Mouse (Mus musculus): ENCODE results near the gene Pcdh9.

Pcdh9 gene

DNA sequence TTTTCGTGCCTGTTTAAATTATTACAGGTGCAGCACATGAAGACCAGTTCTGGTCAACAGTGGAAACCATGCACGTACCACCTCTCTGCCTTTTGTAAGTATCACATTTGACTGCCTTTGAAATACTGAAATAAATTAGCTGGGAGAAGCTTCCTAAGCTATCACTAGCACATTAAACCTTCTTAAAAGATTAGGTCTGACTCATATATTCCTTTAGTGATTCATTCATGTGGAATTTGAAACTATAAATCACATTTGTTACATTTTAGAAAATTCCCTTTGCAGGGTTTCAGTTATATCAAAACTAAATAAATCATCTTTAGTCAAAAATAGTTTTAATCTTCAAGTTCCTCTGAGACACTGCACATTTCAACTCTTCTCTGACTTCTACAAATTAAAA is 722.1 kb downstream of the Pcdh9 start:
- DNase-seq (ENCODE audit: low read depth), result no peak

DNA sequence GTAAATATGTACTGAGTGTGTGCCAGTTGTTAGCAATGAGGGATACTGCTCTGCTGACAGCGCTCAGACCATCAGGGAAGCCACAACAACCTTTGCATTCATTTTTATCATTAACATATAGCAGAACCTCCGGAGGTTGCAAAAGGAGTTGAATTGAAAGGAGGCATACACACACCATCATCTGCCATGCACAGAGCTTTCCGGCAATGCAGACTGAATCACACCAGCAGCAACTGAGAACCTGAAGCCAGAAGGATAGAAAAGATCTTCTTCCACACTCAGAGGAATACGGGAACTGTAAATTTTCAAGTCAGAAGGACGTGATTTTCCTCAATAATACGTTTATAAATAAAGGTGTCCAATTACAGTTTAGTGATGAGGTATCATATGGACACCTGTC is 747.1 kb downstream of the Pcdh9 start:
- DNase-seq (ENCODE audit: low read depth), result no peak

DNA sequence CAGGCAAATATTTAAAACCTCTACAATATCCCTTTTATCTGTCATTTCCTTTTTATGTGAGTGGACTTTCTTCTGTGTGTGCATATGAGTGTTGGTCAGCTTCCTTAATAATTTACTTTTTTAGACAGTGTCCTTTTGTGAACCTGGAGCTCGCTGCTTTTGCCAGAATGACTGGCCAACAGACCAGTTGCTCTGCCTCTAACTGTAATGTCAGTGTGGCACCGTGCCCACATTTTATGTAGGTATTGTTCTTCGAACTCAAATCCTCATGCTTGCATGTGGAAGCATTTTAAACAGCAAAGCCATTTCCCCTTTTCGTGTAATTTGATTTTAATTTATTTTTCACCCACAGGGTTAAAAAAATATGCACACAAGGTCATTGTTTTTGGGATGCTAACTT is 748.4 kb downstream of the Pcdh9 start:
- DNase-seq (ENCODE audit: low read depth), result no peak

DNA sequence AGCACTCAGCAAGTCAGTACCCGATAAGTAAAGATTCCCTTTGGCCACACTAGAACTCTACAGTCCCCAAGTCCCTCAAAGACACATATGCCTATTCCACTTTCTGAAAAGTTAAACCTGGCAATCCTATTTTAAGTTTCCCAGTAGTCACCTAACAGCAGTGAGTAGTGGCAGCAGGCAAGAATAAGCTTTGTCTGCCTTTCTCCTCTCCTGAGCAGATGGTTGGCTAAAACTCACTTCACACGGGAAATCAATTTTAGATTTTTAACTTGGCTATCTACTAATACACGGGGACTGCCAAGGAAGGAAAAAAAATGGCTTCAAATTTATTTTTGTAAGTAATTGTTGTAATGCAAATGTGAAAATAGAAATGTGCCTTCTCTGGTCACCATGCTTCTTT is 763.5 kb downstream of the Pcdh9 start:
- DNase-seq (ENCODE audit: low read depth), result no peak

DNA sequence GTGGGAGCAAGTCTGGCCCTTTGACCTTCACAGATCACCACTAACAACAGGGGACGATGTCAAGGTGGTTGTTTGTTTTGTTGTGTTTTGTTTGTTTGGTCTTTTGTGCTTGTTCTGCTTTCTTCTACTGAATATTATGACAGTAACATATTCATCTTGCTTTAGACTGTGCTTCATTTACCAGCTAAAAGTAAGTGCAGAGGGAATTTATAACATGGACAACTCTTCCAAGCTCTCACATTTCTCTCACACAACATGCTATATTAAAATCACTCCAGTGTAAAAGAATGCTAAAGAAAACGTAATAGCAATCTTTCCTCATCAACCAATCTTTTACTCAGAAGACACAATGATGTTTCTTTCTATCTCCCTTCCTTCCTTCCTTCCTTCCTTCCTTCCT is 787.7 kb downstream of the Pcdh9 start:
- no peak for DNase-seq (ENCODE audit: low read depth)

DNA sequence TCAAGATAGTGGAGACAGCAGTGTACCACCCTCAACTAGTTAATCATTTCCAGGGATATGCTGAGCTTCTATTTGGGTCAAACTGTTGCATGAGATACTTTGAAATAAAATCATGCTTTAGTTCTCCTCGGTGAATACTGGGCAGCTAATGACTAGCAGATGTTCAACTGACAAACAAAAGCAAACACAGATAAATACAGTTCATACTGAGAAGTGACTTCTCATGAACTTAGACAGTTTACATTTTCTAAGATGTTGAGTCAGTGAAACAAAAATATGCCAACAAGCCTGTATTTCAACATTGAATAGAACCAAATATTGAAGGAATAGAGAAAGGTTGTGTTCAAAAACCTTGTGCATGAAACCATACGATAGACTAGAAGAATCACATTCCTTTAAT is 795.4 kb downstream of the Pcdh9 start:
- DNase-seq (ENCODE audit: low read depth), result no peak

DNA sequence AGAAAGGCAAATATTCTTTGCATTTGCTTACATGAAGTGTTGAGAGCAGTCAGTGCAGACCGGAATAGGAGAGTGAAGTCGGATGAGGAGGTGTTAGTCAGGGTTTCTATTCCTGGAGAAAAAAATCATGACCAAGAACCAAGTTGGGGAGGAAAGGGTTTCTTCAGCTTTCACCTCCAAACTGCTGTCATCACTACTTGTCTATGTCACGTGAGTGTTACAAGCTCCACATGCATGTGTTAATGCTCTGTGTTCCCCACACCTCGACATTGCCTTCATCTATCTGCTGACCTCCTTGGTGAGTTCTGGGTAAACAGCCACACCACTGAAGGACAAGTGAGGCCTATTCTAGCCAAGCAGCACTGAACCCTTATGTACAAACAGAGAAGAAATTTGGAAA is 797.7 kb downstream of the Pcdh9 start:
- DNase-seq (ENCODE audit: low read depth), result no peak

DNA sequence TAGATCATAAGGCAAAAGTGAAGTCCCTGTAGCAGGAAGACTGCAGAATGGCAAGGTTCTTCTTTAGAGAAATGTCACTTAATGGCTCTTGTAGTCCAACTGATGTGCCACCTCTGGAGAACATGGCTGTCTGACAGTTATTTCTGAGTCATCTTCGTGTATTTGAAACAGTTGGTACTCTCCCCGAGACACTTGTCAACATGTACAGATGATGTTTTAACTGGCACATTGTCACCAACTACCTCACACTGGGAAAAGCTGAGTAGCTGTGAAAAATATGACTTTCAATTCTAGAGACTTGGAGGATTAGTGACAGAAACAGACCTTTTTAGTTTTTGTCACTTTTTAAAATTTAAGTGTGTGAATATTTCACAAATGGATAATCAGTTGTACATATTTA is 804.8 kb downstream of the Pcdh9 start:
- DNase-seq (ENCODE audit: low read depth), result no peak

DNA sequence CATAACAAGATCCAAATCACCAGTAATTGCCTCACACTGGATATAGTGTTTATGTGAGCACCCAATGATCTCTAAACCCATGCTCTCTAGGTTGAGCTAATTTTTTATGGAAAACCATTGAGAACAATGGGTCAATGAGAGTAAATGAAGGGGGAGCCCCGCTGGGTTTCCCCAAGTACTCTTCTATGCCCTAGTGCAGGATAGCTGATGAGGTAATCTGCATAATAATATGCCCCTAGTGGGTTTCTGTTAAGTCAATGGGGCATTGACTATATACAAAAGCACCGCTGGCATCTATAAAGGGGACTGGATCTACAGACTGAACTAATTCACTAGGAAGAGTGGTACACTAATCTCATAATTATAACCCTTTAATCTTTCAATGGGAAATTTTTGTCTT is 807.3 kb downstream of the Pcdh9 start:
- DNase-seq (ENCODE audit: low read depth), result no peak

DNA sequence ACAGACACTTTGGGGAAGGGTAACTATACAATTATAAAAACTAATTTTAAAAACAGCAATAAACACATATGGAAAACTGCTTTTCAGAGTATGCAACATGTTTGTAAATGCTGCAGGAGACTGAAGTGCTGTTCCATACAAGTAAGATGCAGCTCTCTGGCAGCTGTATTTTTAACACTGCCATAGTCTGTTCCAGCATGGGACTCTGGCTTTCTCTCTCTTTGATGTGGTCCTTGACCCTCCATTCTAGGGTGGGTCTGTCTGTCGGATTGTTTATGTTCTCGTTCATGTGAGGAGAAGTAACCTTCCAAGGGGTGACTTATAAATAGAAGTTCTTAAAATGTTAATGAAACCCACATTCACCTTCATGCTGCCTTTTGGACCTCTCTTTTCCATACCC is 809.6 kb downstream of the Pcdh9 start:
- no peak for DNase-seq (ENCODE audit: low read depth)

DNA sequence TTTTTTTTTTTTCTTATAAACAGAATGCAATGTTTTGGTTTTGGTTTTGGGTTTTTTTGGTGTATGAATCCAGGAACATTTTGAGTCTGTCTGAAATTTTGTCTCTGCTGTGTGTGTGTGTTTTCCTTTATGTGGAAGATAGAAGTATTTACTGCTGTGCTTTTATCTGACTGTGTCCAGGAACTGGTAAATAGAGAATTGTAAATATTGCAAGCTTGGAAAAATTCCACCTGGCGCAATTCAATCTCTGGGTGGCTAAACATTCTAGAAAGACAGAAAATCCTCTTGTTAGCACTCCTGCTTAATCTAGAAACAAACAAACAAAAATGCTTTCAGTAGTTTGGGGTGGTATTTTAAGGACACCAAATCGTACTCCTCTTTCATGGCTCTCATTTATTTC is 814.7 kb downstream of the Pcdh9 start:
- DNase-seq (ENCODE audit: low read depth), result no peak

DNA sequence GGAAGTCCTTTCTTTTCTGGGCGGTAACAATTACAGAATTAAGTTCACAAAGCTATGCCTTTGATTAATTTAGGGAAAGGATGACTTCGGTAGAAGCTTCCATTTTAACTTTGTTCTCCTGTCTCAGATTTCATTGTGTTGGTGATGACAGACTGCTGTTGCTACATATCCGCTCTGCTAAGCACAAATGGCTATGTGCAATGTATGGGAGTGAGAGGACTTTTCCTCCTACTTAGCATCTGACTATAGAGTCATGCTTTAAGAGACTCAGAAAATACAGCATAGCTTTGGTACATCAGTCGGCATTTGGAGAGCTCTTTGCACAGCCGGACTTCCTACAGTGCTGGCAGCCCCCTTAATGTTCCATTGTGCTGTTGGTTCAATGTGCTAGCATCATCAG is 818.1 kb downstream of the Pcdh9 start:
- no peak for DNase-seq (ENCODE audit: low read depth)

DNA sequence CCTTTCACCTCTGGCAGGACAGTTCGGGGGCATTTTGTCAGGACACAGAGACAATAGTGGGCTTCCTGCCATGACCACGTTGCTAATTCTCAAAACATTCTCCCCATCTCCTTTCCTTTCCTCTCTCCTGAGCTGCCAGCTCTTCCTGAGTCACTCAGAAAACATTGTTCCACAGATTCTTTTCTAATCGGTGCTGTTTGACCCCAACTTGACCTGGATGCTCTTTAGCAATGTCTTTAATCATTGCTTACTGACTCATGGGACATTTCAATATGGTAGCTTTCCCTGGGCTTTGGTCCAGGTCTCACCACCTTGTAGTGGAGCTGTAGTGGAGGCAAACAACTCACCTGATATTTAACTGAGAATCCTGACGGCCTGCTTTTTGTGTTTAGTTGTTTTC is 820.3 kb downstream of the Pcdh9 start:
- no peak for DNase-seq (ENCODE audit: low read depth)

DNA sequence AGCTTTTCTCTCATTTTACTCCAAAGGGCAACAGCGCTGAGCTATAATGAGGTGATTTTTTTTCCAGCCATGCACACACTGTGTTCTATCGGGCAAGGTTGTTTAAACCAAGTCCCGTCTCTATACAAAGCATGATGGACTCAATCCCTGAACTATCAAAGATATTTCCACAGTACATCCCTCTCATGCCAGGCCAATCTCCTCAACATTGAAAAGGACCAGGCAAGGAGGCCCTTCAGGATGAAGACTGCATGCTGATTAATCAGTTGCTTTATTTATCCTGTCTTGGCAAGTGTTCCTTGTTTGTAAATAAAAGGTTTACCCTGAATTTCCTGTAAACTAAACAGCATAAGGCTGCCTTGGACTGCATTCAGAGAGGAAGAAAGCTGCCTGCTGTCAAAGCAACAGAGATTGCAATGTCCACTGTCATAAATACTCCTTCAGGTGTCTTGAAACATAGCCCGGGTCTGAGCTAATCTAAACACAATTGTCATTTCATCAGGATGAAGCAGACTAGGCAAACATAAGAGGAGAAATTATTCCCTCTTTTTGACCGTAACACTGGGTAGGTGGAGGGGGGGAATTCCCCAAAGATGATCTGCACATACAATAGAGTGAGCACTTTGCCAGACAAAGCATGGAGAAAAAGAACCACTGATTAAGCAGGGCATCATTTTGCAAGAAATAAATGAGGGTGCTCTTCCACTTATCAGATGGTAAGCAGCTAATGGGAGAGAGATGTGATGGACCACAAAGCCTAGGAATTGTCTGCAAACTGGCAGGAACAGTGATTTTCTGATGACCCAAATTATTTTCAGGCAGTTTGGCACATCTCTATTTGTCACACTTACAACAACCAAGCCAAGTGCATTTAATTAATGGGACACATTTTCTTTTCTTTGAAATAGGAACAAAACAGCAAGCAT is 822.8 kb downstream of the Pcdh9 start:
- DNase-seq (ENCODE audit: low read depth), result no peak

DNA sequence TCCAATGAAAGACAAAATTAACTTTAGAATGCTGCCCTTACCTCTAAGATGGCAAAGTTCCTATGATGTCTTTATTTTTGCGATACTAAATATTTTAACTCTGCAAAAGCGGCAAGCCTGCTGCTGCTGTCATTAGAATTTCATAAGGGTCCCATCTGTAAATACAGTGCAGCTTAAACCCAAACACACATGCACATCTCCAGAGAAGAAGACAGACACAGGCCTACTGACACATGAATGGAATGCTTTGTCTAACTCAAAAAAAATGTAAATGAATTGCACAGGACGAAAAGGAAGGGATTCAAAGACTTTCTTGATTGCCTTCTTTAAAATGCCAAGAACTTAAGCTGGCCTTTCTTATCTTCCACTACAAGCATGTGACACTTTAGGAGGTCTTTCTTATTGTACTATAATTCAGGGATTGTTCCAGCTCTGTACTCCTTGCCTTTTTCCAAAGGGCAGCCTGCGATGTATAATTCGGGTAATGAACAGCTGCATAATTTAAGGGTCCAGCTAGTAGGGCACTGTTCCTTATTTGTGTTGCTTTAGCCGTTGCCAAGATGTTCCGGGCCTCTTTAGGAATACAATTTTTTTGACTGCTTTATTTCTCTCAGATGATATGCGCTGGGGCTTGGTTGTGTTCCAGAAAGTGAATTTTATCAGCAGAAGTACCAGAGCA is 823.6 kb downstream of the Pcdh9 start:
- DNase-seq (ENCODE audit: low read depth), result no peak

DNA sequence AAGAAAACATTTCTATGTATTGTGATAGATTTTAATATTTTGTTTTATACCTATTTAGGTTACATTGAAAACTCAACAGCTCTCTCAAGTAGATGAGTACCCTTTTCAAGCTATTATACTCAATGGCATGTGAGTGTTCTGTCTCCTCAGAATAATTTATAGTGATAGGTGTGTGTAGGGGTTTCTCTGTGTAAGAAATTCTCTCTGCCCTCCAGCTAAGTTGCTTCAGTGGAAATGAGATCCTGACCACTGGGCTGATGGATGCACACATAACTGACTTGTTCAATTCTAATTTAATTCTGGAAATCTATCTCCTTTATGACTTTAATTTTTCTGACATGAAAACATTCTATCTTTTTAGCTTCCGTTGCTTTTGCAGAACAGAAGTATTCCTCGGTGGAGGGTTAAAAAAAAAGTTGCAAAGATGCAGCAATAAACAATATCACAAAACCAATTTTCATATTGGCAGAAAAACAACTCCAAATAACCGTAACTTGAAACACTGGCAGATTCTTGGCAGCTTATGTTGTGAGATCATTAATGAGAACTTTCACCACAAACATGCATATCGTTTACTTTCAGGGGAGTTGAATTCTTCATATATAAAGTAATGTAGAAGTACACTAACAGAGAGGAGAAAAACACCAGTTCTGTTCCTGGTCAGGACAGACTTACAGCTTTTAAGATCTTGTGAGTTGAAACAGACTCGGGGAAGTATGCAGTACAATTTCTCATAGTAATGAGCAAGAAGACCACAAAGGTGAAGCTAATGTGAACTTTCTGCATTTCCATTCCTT is 828.5 kb downstream of the Pcdh9 start:
- no peak for DNase-seq (ENCODE audit: low read depth)

DNA sequence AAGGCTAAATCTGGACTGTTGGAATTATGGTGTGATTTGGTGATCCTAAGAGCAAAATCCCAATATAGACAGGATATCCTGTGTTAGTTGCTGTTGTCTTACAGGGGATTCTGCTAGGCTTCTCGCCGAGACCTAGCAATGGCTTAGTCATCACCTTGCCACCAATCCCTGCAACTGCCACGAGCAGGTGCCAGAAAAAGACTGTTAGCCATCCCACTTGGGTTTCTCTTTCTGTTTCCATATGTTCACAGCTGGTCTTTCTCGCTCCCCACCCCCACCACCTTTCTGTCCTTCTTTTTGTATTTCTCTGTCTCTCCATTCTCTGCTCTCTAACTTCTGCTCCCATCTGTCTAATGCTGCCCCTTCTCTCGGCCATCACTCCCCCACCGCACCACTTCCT is 831.7 kb downstream of the Pcdh9 start:
- no peak for DNase-seq (ENCODE audit: low read depth)

DNA sequence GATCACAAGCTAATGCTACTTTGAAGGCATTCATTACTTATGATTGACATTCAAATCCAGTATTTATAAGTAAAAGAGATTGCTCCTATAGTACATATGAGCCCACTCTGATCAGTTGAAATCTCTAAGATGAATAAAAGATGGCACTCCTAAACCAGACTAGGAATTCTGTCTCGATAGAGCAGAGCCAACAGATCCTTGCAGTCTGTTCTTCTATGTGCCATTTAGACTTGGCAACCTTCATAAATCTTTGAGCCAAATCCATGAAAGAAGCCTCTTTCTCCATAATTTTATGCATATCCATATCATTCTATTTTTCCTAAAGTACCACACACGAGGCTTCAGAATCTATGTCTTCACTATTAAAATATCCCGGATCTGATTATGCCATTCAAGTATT is 834.5 kb downstream of the Pcdh9 start:
- no peak for DNase-seq (ENCODE audit: low read depth)

DNA sequence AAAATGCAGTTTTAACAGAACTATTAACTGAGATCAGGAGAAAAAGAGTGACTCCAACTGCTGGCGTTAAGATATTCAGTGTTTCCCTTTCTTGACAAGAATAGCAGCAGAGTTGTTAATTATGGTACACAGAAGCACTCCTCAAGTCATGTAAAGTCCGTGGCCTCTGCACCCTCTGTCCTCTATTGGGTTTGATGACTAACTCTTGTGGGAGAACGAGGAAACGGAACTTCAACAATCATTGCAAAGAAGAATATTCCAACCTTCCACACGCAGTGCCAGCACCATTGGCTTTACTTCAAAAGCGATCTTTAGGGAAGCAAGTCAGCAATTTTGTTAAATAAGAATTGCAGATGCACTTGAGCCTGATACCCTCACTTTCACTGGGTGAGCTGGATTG is 849.9 kb downstream of the Pcdh9 start:
- DNase-seq (ENCODE audit: low read depth), result no peak

DNA sequence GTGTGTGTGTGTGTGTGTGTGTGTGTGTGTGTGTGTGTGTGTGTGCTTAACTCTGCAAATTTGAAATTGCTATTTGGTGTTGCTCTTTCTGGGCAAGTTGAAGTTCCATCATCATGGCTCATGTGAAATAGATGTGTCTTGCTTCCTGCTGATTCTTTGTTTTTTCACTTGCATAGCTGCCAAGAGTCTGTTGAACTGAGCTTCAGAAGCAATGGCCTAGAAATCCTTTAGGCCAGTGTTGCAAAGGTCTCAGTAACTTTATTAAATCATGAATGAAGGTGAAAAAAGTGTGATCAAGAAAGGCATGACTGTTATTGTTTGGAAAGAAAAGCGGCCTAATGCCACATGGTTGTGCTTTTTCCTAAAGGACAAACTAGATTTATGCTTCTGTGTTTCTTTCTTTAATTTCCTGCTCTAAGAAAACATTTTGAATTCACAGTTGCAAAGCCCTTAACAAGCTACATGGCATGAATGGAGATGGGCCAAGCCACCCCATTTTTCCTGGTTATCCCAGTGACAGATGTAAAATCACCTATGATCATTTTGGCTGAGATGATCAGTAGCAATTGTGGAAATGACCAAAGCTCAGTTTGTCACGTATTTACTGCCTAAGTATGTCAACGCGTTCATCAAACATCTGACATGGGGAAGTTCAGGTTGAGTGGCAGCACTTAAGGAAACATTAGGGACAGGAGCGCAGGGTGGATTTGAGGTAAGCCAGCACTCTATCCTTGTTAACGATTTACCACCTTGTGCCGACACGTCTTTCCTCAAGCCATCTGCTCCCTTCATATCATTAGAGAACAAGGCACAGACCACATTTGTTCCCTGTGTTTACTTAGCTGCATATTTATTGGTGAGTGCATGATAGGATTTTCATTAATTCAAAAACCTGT is 850.9 kb downstream of the Pcdh9 start:
- no peak for DNase-seq (ENCODE audit: low read depth)

DNA sequence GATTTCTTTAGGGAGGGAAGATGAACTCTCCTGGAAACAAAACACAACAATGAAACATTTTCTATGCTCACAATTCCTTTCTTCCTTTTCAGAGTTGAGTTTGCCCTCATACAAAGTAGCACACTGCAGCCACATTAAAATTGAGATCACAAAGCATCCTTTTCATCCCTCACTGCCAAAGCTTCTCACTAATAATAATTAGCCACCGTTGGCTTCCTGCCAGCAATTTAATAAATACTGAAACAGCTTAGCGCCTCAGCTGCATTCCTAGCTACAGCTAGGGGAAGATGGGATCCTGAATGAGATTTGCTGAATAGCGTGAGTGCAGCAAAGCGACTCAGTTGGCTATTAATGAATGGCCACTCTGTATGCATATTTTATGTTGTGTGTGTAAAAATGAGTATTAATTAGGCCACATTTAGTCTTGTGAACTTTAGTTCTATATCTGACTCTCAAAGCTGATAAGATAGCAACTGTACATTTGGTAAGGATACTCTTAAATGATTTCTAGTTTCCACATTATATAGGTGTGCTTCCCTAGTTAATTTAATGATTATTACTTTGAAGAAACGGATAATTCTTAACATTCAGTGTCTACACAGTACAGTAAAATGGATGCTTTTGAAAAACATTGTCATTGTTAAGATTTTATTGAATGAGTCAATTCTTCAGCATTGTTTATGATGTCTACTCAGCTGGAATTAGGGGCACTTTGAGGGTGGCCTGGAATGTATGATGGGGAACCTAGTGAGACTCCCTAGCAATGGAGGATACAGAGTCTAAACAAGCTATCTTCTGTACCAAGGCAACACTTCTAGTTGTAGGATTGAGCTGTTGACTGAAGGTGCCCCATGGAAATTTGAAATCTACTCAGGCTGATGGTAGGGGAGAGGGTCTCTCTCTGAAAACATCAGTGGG is 881.1 kb downstream of the Pcdh9 start:
- DNase-seq (ENCODE audit: low read depth), result no peak

Data from NIH3T3 (cell line).